Mouse (Mus musculus) cortical plate, adult 2 months (tissue): ENCODE measurements around the gene Sp110.
"Not testable (repeated sequence)": the region's sequence is repeated elsewhere in the genome, so short reads cannot be mapped to it uniquely, and the experiment has no call there.

Experiments used
- CTCF ChIP-seq: fragments of 200-500 bp; IDR thresholded peaks from 2 replicates; pipeline ENCODE4 v1.5.1; 2011; ENCODE audit warnings: mild to moderate bottlenecking, control low read depth, low read length; ENCODE audit not compliant: insufficient read depth; ENCODE audit errors: extremely low read depth
- POLR2A ChIP-seq: fragments of 200-500 bp; IDR thresholded peaks from 2 replicates; pipeline ENCODE4 v1.6.1; 2011; ENCODE audit warnings: mild to moderate bottlenecking, low read length, control low read depth; ENCODE audit not compliant: insufficient read depth; ENCODE audit errors: extremely low read depth

- TF ChIP-seq POLR2A, CTCF: not testable (repeated sequence)
Measured at GRCm38 (mm10) chr1:85604341-85604740, 5.7 kb upstream of the Sp110 start.
